Mouse (Mus musculus) hindlimb bud, embryonic 11.5 days (tissue): Measurements from ENCODE around the gene L3mbtl4.
A peak's percentile ranks its signal among the peaks of the same experiment; 100 is the strongest.
"Not testable (repeated sequence)": the region's sequence is repeated elsewhere in the genome, so short reads cannot be mapped to it uniquely, and the experiment has no call there.

Experiments used
- DNase-seq: peaks from one replicate; pipeline ENCODE4 v3.0.0-alpha.2; 2012; ENCODE audit warnings: low read depth, low spot score; ENCODE audit errors: extremely low spot score

Gene L3mbtl4

GRCm38 (mm10) chr17:68371101-68371500 lies 97.5 kb downstream of the L3mbtl4 start:
- no peak for DNase-seq

GRCm38 (mm10) chr17:68388481-68388880 lies 114.9 kb downstream of the L3mbtl4 start:
- no peak for DNase-seq

- no peak for DNase-seq
Measured at GRCm38 (mm10) chr17:68405993-68406392, 132.4 kb downstream of the L3mbtl4 start.

GRCm38 (mm10) chr17:68407121-68407520 lies 133.5 kb downstream of the L3mbtl4 start:
- DNase-seq, result not testable (repeated sequence)

GRCm38 (mm10) chr17:68422663-68423498 lies 149.3 kb downstream of the L3mbtl4 start:
- no peak for DNase-seq

- no peak for DNase-seq
Measured at GRCm38 (mm10) chr17:68433576-68433975, 160.0 kb downstream of the L3mbtl4 start.

GRCm38 (mm10) chr17:68450921-68451320 lies 177.3 kb downstream of the L3mbtl4 start:
- DNase-seq, result no peak

GRCm38 (mm10) chr17:68461471-68461870 lies 187.9 kb downstream of the L3mbtl4 start:
- no peak for DNase-seq

- no peak for DNase-seq
Measured at GRCm38 (mm10) chr17:68467311-68467710, 193.7 kb downstream of the L3mbtl4 start.

GRCm38 (mm10) chr17:68490065-68490691 lies 216.6 kb downstream of the L3mbtl4 start:
- no peak for DNase-seq

GRCm38 (mm10) chr17:68492231-68492630 lies 218.6 kb downstream of the L3mbtl4 start:
- DNase-seq, result no peak

GRCm38 (mm10) chr17:68502998-68503397 lies 229.4 kb downstream of the L3mbtl4 start:
- DNase-seq, result not testable (repeated sequence)

GRCm38 (mm10) chr17:68559698-68560097 lies 286.1 kb downstream of the L3mbtl4 start:
- DNase-seq, result no peak

- DNase-seq, result no peak
Measured at GRCm38 (mm10) chr17:68560264-68560663, 286.7 kb downstream of the L3mbtl4 start.

GRCm38 (mm10) chr17:68571806-68572205 lies 298.2 kb downstream of the L3mbtl4 start:
- no peak for DNase-seq

- DNase-seq, result no peak
Measured at GRCm38 (mm10) chr17:68585195-68585594, 311.6 kb downstream of the L3mbtl4 start.

- DNase-seq, result no peak
Measured at GRCm38 (mm10) chr17:68591619-68592018, 318.0 kb downstream of the L3mbtl4 start.

GRCm38 (mm10) chr17:68602744-68603143 lies 329.1 kb downstream of the L3mbtl4 start:
- DNase-seq, result no peak

- peak; percentile 44 for DNase-seq
Measured at GRCm38 (mm10) chr17:68607691-68608090, 334.1 kb downstream of the L3mbtl4 start.

GRCm38 (mm10) chr17:68611247-68611646 lies 337.6 kb downstream of the L3mbtl4 start:
- no peak for DNase-seq

- no peak for DNase-seq
Measured at GRCm38 (mm10) chr17:68625281-68625680, 351.7 kb downstream of the L3mbtl4 start.
